Mouse (Mus musculus): ENCODE results near the gene Sqor.

- TF ChIP-seq CTCF (IDR thresholded peaks at IDR 0.05; ENCODE audit: low read depth) = no peak
- no peak for TF ChIP-seq EP300 (IDR thresholded peaks at IDR 0.05; ENCODE audit: low read depth)
Observed at GRCm38 (mm10) chr2:122816986-122817385, 51.9 kb downstream of the Sqor start.
